Mouse (Mus musculus) neural tube, embryonic 11.5 days (tissue): ENCODE measurements around the gene Sparcl1. TPM values are rescaled to one million over a fixed set of nuclear protein-coding genes. Genes with fewer than 3 reads are reported as not detected.

ENCODE experiments used
- ATAC-seq: fragments of 200-750 bp; cut with Nextera tagmentation; 2 replicates; pipeline ENCODE4 v1.8.0; 2017; ENCODE audit warnings: moderate number of reproducible peaks, mild to moderate bottlenecking, moderate TSS enrichment, moderate library complexity; ENCODE audit not compliant: insufficient read depth, low FRiP score, low TSS enrichment
- DNase-seq: peaks from one replicate; pipeline ENCODE4 v3.0.0-alpha.2; 2015; ENCODE audit warnings: low spot score
- H3K27ac ChIP-seq: fragments of 300-500 bp; sonication (generic); 2 replicates; pipeline ENCODE4 v1.5.1; 2014; ENCODE audit warnings: low read depth, mild to moderate bottlenecking, low read length
- H3K27me3 ChIP-seq: fragments of 300-500 bp; sonication (generic); 2 replicates; pipeline ENCODE4 v1.6.1; 2014; ENCODE audit warnings: mild to moderate bottlenecking, low read length, mixed read lengths; ENCODE audit not compliant: control insufficient read depth, insufficient read depth
- H3K36me3 ChIP-seq: fragments of 300-500 bp; sonication (generic); 2 replicates; pipeline ENCODE4 v1.6.1; 2014; ENCODE audit warnings: mild to moderate bottlenecking, low read length, moderate library complexity, mixed read lengths; ENCODE audit not compliant: control insufficient read depth, insufficient read depth
- H3K4me1 ChIP-seq: fragments of 300-500 bp; sonication (generic); 2 replicates; pipeline ENCODE4 v1.6.1; 2014; ENCODE audit warnings: low read length, mixed read lengths; ENCODE audit not compliant: control insufficient read depth, insufficient read depth
- H3K4me2 ChIP-seq: fragments of 300-500 bp; sonication (generic); 2 replicates; pipeline ENCODE4 v1.6.1; 2014; ENCODE audit warnings: low read depth, mild to moderate bottlenecking, moderate library complexity
- H3K4me3 ChIP-seq: fragments of 300-500 bp; sonication (generic); 2 replicates; pipeline ENCODE4 v1.5.1; 2014; ENCODE audit warnings: low read depth, low read length
- H3K9ac ChIP-seq: fragments of 300-500 bp; sonication (generic); 2 replicates; pipeline ENCODE4 v1.6.1; 2014; ENCODE audit warnings: mild to moderate bottlenecking, low read length
- H3K9me3 ChIP-seq: fragments of 300-500 bp; sonication (generic); 2 replicates; pipeline ENCODE4 v1.6.1; 2016; ENCODE audit warnings: low read length; ENCODE audit not compliant: control insufficient read depth
- WGBS: fragments of 180-500 bp; shearing (Covaris S2); extraction: QIAGEN DNeasy Blood & Tissue Kit; methylation state at CpG from one replicate; pipeline ENCODE4 v1.1.7; 2014; 5-methylcytosine and 5-hydroxymethylcytosine counted together
- polyA plus RNA-seq: library from polyadenylated mRNA; unstranded; fragments of >200 nt; fragmentation: Nextera tagmentation; extraction: Ambion mirVana; gene quantifications from 2 replicates; pipeline ENCODE4 v1.2.1, GENCODE M21; 2014

The Sparcl1 gene
- polyA plus RNA-seq, 1 experiment from 2014 or later = 73.1 TPM

- ATAC-seq = peak; percentile 22; the same call in 1 of the 2 replicates
- Histone ChIP-seq H3K9ac (peak overlapping the region; percentile 92), H3K4me1 (peaks cover 3% of the 10 kb centered on the region; the same call in 1 of the 2 replicates), H3K4me2 (peak overlapping the region; percentile 69), H3K27ac (peak overlapping the region; percentile 53; the same call in 1 of the 2 replicates), H3K27me3 (no peaks in the 10 kb centered on the region), H3K9me3 (no peaks in the 10 kb centered on the region), H3K4me3 (peak overlapping the region; percentile 83), H3K36me3 (peaks cover 8% of the 10 kb centered on the region; the same call in 1 of the 2 replicates)
- 7% methylated on average over 19 of the region's 19 CpGs for whole genome bisulfite sequencing
- peak; percentile 17 for DNase-seq
Measured at GRCm38 (mm10) chr5:104047200-104048105, 66.1 kb downstream of the Sparcl1 start.

- H3K27ac ChIP-seq = peak within 1 kb of the TSS; percentile 79
- no peaks in the 10 kb centered on the region for H3K9me3 ChIP-seq
- peaks cover 3% of the 10 kb centered on the region; the same call in 1 of the 2 replicates for H3K4me1 ChIP-seq
- H3K9ac ChIP-seq = peak within 1 kb of the TSS; percentile 92
- no peaks in the 10 kb centered on the region for H3K27me3 ChIP-seq
- H3K4me3 ChIP-seq = peak within 1 kb of the TSS; percentile 83
- 5% methylated on average over 89 of the region's 90 CpGs for whole genome bisulfite sequencing
- H3K4me2 ChIP-seq = peak within 1 kb of the TSS; percentile 69
- ATAC-seq = peak; percentile 98
- peak; percentile 99 for DNase-seq
- peaks cover 7% of the 10 kb centered on the region; the same call in 1 of the 2 replicates for H3K36me3 ChIP-seq
Measured at GRCm38 (mm10) chr5:104046256-104047199, 67.0 kb downstream of the Sparcl1 start, which contains the start of gene Nudt9. Gene Nudt9 (plus strand): TSS chr5:104046306.

- H3K27me3 ChIP-seq = no peaks in the 10 kb centered on the region
- no peak for ATAC-seq
- H3K9ac ChIP-seq = no peak overlapping the region
- H3K27ac ChIP-seq = no peak overlapping the region
- H3K4me2 ChIP-seq = no peak overlapping the region
- DNase-seq = no peak
- H3K4me3 ChIP-seq = no peak overlapping the region
- H3K9me3 ChIP-seq = no peaks in the 10 kb centered on the region
- peaks cover 3% of the 10 kb centered on the region; the same call in 1 of the 2 replicates for H3K4me1 ChIP-seq
- WGBS = 43% methylated on average over 2 of the region's 2 CpGs
- H3K36me3 ChIP-seq = no peaks in the 10 kb centered on the region
Measured at GRCm38 (mm10) chr5:104043704-104044103, 69.8 kb downstream of the Sparcl1 start.

DNA sequence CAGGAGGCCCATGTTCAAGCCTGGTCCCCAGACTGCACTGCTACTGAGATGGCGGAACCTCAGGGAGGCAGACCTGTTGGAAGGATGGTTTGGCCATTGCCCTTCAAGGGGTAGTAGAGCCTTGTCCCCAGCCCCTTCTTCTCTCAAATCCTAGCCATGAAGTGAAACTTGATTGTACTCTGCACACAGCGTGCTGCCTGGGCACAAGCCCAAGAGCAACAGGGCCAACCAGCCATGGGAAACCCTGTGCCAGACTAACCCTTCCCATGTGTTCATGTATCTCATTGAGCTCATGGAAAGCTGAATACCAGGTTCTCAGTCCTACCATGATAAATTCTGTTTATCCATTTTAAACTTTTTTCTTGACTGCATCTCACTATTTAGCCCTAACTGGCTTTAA, 70.6 kb downstream of the Sparcl1 start:
- 90% methylated on average over 2 of the region's 2 CpGs for WGBS
- no peak for DNase-seq
- no peak overlapping the region for H3K9ac ChIP-seq
- H3K4me1 ChIP-seq = peaks cover 2% of the 10 kb centered on the region; the same call in 1 of the 2 replicates
- no peaks in the 10 kb centered on the region for H3K27me3 ChIP-seq
- H3K4me3 ChIP-seq = no peak overlapping the region
- no peaks in the 10 kb centered on the region for H3K36me3 ChIP-seq
- no peaks in the 10 kb centered on the region for H3K9me3 ChIP-seq
- no peak for ATAC-seq
- no peak overlapping the region for H3K27ac ChIP-seq
- H3K4me2 ChIP-seq = no peak overlapping the region

- H3K4me3 ChIP-seq = no peak overlapping the region
- DNase-seq = peak; percentile 55
Measured at GRCm38 (mm10) chr5:104039154-104039932, 74.2 kb downstream of the Sparcl1 start.

DNA sequence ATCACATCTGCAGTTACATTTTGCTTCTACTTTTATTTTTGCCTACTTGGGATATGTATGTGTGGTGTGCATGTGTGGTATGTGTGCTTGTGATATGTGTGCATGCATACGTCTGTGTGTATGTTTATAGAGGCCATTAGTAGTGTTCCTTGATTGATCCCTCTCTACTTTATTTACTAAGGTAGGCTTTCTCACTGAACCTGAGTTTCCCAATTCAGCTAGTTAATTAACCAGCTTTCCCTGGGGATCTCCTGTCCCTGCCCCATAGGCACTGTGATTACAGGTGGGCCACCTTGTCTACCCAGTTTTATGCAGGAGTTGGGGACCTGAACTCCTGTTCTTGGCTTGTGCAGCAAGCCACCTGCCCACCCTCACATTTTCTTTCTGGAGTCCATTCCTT, 76.8 kb downstream of the Sparcl1 start:
- Histone ChIP-seq H3K9me3 (no peaks in the 10 kb centered on the region), H3K4me1 (no peaks in the 10 kb centered on the region), H3K27me3 (no peaks in the 10 kb centered on the region), H3K27ac (no peak overlapping the region), H3K4me2 (no peak overlapping the region), H3K9ac (no peak overlapping the region), H3K4me3 (no peak overlapping the region), H3K36me3 (no peaks in the 10 kb centered on the region)
- no peak for DNase-seq
- 93% methylated on average over 1 of the region's 1 CpGs for WGBS
- no peak for ATAC-seq

More at GRCm38 (mm10) chr5:104039154-104039932, 74.2 kb downstream of the Sparcl1 start:
- Histone ChIP-seq H3K9me3 (no peaks in the 10 kb centered on the region), H3K4me2 (no peak overlapping the region), H3K36me3 (no peaks in the 10 kb centered on the region), H3K27me3 (no peaks in the 10 kb centered on the region), H3K4me1 (no peaks in the 10 kb centered on the region), H3K9ac (no peak overlapping the region), H3K27ac (no peak overlapping the region)
- 71% methylated on average over 6 of the region's 6 CpGs for WGBS
- no peak; the same call in 1 of the 2 replicates for ATAC-seq

DNA sequence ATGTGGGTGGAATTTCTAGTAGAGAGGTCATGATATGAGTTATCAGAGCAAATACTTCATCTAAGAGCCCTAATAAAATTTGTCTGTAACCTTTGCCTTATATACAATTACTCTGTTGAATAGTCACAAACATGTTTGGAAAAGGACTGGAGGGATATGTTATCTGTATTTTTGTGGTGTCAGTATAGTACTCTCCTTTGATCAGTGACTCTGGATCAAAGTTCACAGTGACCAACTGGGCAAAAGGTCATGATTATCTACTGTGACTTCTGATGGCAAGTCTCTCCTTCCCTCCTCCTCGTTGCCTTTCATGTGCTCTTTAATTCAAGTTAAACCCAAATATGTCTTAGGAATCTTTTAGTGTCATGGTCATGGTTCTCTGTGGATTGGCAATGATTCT, 77.7 kb downstream of the Sparcl1 start:
- Histone ChIP-seq H3K27ac (no peak overlapping the region), H3K9ac (no peak overlapping the region), H3K4me2 (no peak overlapping the region), H3K36me3 (no peaks in the 10 kb centered on the region), H3K4me3 (no peak overlapping the region), H3K9me3 (no peaks in the 10 kb centered on the region), H3K4me1 (no peaks in the 10 kb centered on the region), H3K27me3 (no peaks in the 10 kb centered on the region)
- WGBS = 75% methylated on average over 1 of the region's 1 CpGs
- DNase-seq = no peak
- ATAC-seq = no peak

GRCm38 (mm10) chr5:104035066-104035465, 78.5 kb downstream of the Sparcl1 start:
- ATAC-seq (no peak), DNase-seq (no peak)
- Histone ChIP-seq H3K4me1 (no peaks in the 10 kb centered on the region), H3K27ac (no peak overlapping the region), H3K27me3 (no peaks in the 10 kb centered on the region), H3K9me3 (no peaks in the 10 kb centered on the region), H3K4me3 (no peak overlapping the region), H3K36me3 (no peaks in the 10 kb centered on the region), H3K9ac (no peak overlapping the region), H3K4me2 (no peak overlapping the region)
